19 mouse cellular contexts compared by ENCODE assay signal in genomic region chr1:34251137-34251536, GRCm38 (mm10).
DNase-seq lines count a peak whose midpoint lies in the region; ATAC-seq and TF ChIP-seq lines count a peak whose summit lies in the region.
"Had no signal": no experiment of that assay in that cellular context is flagged by ENCODE, and none has a peak within 500 bp of the region (broad histone marks: within the 10 kb centered on the region; RNA-seq: fewer than 3 reads in every experiment).

No protein-coding gene starts in this region.

- TF ChIP-seq CTCF in heart, postnatal 0 days (IDR thresholded peaks at IDR 0.05; ENCODE audit: low read depth): no peak
- no peak for TF ChIP-seq CTCF in stomach, postnatal 0 days (IDR thresholded peaks at IDR 0.05; ENCODE audit: low read depth)

- peaks cover 4% of the 10 kb centered on the region; the same call in 1 of the 2 replicates for H3K4me1 ChIP-seq in heart, postnatal 0 days (ENCODE audit: control insufficient read depth, insufficient read depth)
- no peaks in the 10 kb centered on the region for H3K4me1 ChIP-seq in ES-E14 (ENCODE audit: control insufficient read depth in 2 of 2, insufficient read depth in 2 of 2, low read length in 2 of 2, poor library complexity in 1 of 2)
- no peaks in the 10 kb centered on the region for H3K4me1 ChIP-seq in stomach, postnatal 0 days (replicated peaks; ENCODE audit: control insufficient read depth, insufficient read depth)
- H3K4me1 ChIP-seq in forebrain, embryonic 10.5 days: no peaks in the 10 kb centered on the region
- no peaks in the 10 kb centered on the region for H3K4me1 ChIP-seq in hindbrain, embryonic 14.5 days (replicated peaks; ENCODE audit: control insufficient read depth, insufficient read depth, low read length)
- H3K4me1 ChIP-seq: limb, embryonic 15.5 days; midbrain, embryonic 10.5 days; stomach, embryonic 15.5 days had no signal

- WGBS in heart, postnatal 0 days: 49% methylated on average over 13 of the region's 13 CpGs
- WGBS in stomach, postnatal 0 days: 73% methylated on average over 13 of the region's 13 CpGs
- WGBS in forebrain, embryonic 10.5 days: 94% methylated on average over 13 of the region's 13 CpGs
- WGBS in hindbrain, embryonic 14.5 days: 95% methylated on average over 13 of the region's 13 CpGs

- peaks cover 78% of the 10 kb centered on the region for H3K36me3 ChIP-seq in heart, postnatal 0 days (replicated peaks; ENCODE audit: control insufficient read depth, insufficient read depth, low read length)
- H3K36me3 ChIP-seq in ES-E14 (ENCODE audit: control insufficient read depth, insufficient read depth, low read length, poor library complexity, severe bottlenecking): peaks cover 41% of the 10 kb centered on the region
- peaks cover 33% of the 10 kb centered on the region for H3K36me3 ChIP-seq in stomach, postnatal 0 days (ENCODE audit: control insufficient read depth, insufficient read depth, low read length)
- peaks cover 41% of the 10 kb centered on the region for H3K36me3 ChIP-seq in forebrain, embryonic 10.5 days (replicated peaks)
- H3K36me3 ChIP-seq in hindbrain, embryonic 14.5 days (replicated peaks; ENCODE audit: control insufficient read depth, insufficient read depth): peaks cover 88% of the 10 kb centered on the region

- no peak overlapping the region for H3K4me2 ChIP-seq in heart, postnatal 0 days (ENCODE audit: low read depth, low read length)
- no peak overlapping the region for H3K4me2 ChIP-seq in stomach, postnatal 0 days (replicated peaks; ENCODE audit: low read depth)
- H3K4me2 ChIP-seq in hindbrain, embryonic 14.5 days (replicated peaks): no peak overlapping the region
- H3K4me2 ChIP-seq: limb, embryonic 15.5 days; lung, embryonic 15.5 days; stomach, embryonic 15.5 days had no signal

- H3K27ac ChIP-seq in heart, postnatal 0 days (ENCODE audit: low read depth): no peak overlapping the region
- H3K27ac ChIP-seq in ES-E14 (ENCODE audit: insufficient read depth, low read depth, low read length, poor library complexity, severe bottlenecking): no peak overlapping the region
- no peak overlapping the region for H3K27ac ChIP-seq in stomach, postnatal 0 days (replicated peaks)
- no peak overlapping the region for H3K27ac ChIP-seq in forebrain, embryonic 10.5 days
- no peak overlapping the region for H3K27ac ChIP-seq in hindbrain, embryonic 14.5 days
- H3K27ac ChIP-seq: kidney, postnatal 0 days; limb, embryonic 15.5 days; lung, embryonic 15.5 days; midbrain, embryonic 10.5 days; stomach, embryonic 15.5 days had no signal

- TF ChIP-seq EP300 in heart, postnatal 0 days (IDR thresholded peaks at IDR 0.05; ENCODE audit: low read depth): no peak
- no peak for TF ChIP-seq EP300 in stomach, postnatal 0 days (optimal IDR thresholded peaks at IDR 0.05)

- no peak overlapping the region for H3K9ac ChIP-seq in heart, postnatal 0 days (replicated peaks; ENCODE audit: low read depth, low read length)
- no peak overlapping the region for H3K9ac ChIP-seq in ES-E14 (ENCODE audit: insufficient read depth, low read depth, low read length, poor library complexity, severe bottlenecking)
- no peak overlapping the region for H3K9ac ChIP-seq in stomach, postnatal 0 days (ENCODE audit: low read length)
- no peak overlapping the region for H3K9ac ChIP-seq in hindbrain, embryonic 14.5 days
- H3K9ac ChIP-seq: limb, embryonic 15.5 days; lung, embryonic 15.5 days; stomach, embryonic 15.5 days had no signal

- H3K4me3 ChIP-seq in heart, postnatal 0 days (ENCODE audit: low read depth, low read length): no peak overlapping the region
- H3K4me3 ChIP-seq in ES-E14 (ENCODE audit: insufficient read depth in 1 of 2, low read depth in 1 of 2, low read length in 2 of 2, poor library complexity in 1 of 2, severe bottlenecking in 1 of 2): no peak overlapping the region
- H3K4me3 ChIP-seq in stomach, postnatal 0 days (ENCODE audit: low read depth, low read length): no peak overlapping the region
- no peak overlapping the region for H3K4me3 ChIP-seq in forebrain, embryonic 10.5 days
- no peak overlapping the region for H3K4me3 ChIP-seq in hindbrain, embryonic 14.5 days (replicated peaks; ENCODE audit: low read length)
- H3K4me3 ChIP-seq: heart, embryonic 10.5 days; limb, embryonic 15.5 days; lung, embryonic 15.5 days; midbrain, embryonic 10.5 days; stomach, embryonic 15.5 days had no signal

- peak; percentile 13; the same call in 1 of the 2 replicates for ATAC-seq in heart, postnatal 0 days (ENCODE audit: insufficient read depth, low read depth)
- ATAC-seq in stomach, postnatal 0 days (ENCODE audit: low FRiP score, low TSS enrichment): 0 out of 2 replicates have a peak, but pooled peaks have one; percentile 56
- ATAC-seq in frontal cortex, adult (ENCODE audit: low TSS enrichment): no peak
- ATAC-seq in hindbrain, embryonic 14.5 days (ENCODE audit: low FRiP score): no peak

- no peaks in the 10 kb centered on the region for H3K27me3 ChIP-seq in heart, postnatal 0 days (ENCODE audit: control insufficient read depth, insufficient read depth, low read length)
- H3K27me3 ChIP-seq in stomach, postnatal 0 days (ENCODE audit: control insufficient read depth, insufficient read depth, low read length): no peaks in the 10 kb centered on the region
- no peaks in the 10 kb centered on the region for H3K27me3 ChIP-seq in forebrain, embryonic 10.5 days (ENCODE audit: poor library complexity, severe bottlenecking)
- no peaks in the 10 kb centered on the region for H3K27me3 ChIP-seq in hindbrain, embryonic 14.5 days (ENCODE audit: control insufficient read depth, insufficient read depth, low read length)
- H3K27me3 ChIP-seq: limb, embryonic 15.5 days; lung, embryonic 15.5 days; stomach, embryonic 15.5 days had no signal

- DNase-seq in heart, postnatal 0 days (ENCODE audit: low spot score): no peak
- no peak for DNase-seq in heart, adult 11 months
- no peak for DNase-seq in ES-E14 (ENCODE audit: low read depth, low spot score)
- peak; percentile 44 to 62 for DNase-seq in adrenal gland, postnatal 36 days
- no peak for DNase-seq in stomach, postnatal 0 days (ENCODE audit: low spot score)
- DNase-seq in forebrain, embryonic 10.5 days (ENCODE audit: extremely low spot score, low spot score): no peak
- DNase-seq in hindbrain, embryonic 14.5 days (ENCODE audit: low spot score): no peak
- DNase-seq: cerebellum, postnatal 25 days; gastrocnemius, postnatal 25 days; heart, postnatal 4 days; right cerebral cortex, adult 18-20 months; spleen, adult 18-20 months had no signal

- in situ Hi-C loops in ES-E14 (cut with MboI; ENCODE audit: low sequenced_read_pairs in 2 of 2, unreplicated experiment in 2 of 2): no loop called here

- no peaks in the 10 kb centered on the region for H3K9me3 ChIP-seq in heart, postnatal 0 days (replicated peaks; ENCODE audit: control insufficient read depth, low read length)
- H3K9me3 ChIP-seq in ES-E14 (ENCODE audit: control insufficient read depth, insufficient read depth, low read depth, low read length): no peaks in the 10 kb centered on the region
- no peaks in the 10 kb centered on the region for H3K9me3 ChIP-seq in stomach, postnatal 0 days (ENCODE audit: control insufficient read depth, low read length)
- no peaks in the 10 kb centered on the region for H3K9me3 ChIP-seq in forebrain, embryonic 10.5 days
- H3K9me3 ChIP-seq in hindbrain, embryonic 14.5 days (ENCODE audit: control insufficient read depth, low read length): no peaks in the 10 kb centered on the region
- H3K9me3 ChIP-seq: heart, embryonic 10.5 days; limb, embryonic 15.5 days; lung, embryonic 15.5 days; midbrain, embryonic 10.5 days; stomach, embryonic 15.5 days had no signal

TF ChIP-seq in ES-E14, 5 proteins besides CTCF, POLR2A, EP300 and RAD21:
- TF ChIP-seq CHD2 (IDR thresholded peaks at IDR 0.05; ENCODE audit: low read depth, low read length): no peak
- TF ChIP-seq MAFK (IDR thresholded peaks at IDR 0.05; ENCODE audit: insufficient read depth, low read depth, low read length): peak; percentile 74
TF ChIP-seq in ES-E14: peak in this region for 1.

Comparison
In these comparisons a context has a peak if more than half of its experiments do, and no peak if none do; other contexts are left out.
1. ATAC-seq: peak in heart, postnatal 0 days (single experiment) and stomach, postnatal 0 days (single experiment); none in frontal cortex, adult (single experiment) and hindbrain, embryonic 14.5 days (single experiment).
2. DNase-seq: peak in adrenal gland, postnatal 36 days (2 of 2); none in heart, postnatal 0 days (single experiment), heart, adult 11 months (single experiment), ES-E14 (single experiment), stomach, postnatal 0 days (single experiment), forebrain, embryonic 10.5 days (single experiment) and hindbrain, embryonic 14.5 days (single experiment).